In genomic region chr15:99497527-99498242, GRCm38 (mm10) we compare ENCODE assay signal across 9 mouse cellular contexts. TPM values are rescaled to one million over a fixed set of nuclear protein-coding genes. Genes with fewer than 3 reads are reported as not detected.
DNase-seq lines count a peak whose midpoint lies in the region; ATAC-seq lines count a peak whose summit lies in the region.
"Had no signal": no experiment of that assay in that cellular context is flagged by ENCODE, and none has a peak within 500 bp of the region (broad histone marks: within the 10 kb centered on the region; RNA-seq: fewer than 3 reads in every experiment).

No protein-coding gene starts in this region.

- no peak overlapping the region for H3K4me3 ChIP-seq in kidney, embryonic 15.5 days (replicated peaks)
- H3K4me3 ChIP-seq: limb, embryonic 12.5 days had no signal

- DNase-seq in ovary, postnatal 36 days (ENCODE audit: low spot score) = peak; percentile 49
- no peak for DNase-seq in ovary, postnatal 10 days (ENCODE audit: low spot score)
- DNase-seq in cerebellum, adult 18-20 months = peak; percentile 70 to 76
- peak; percentile 28 for DNase-seq in gastrocnemius, postnatal 14 days
- DNase-seq in lung, adult 18-20 months = peak; percentile 89 to 92
- DNase-seq in skeletal muscle tissue, adult 2 months (ENCODE audit: low read depth, low spot score) = peak; percentile 60
- no peak for DNase-seq in embryo, embryonic 9.5 days (ENCODE audit: extremely low spot score)

- no peak for ATAC-seq in kidney, embryonic 15.5 days (replicated peaks; ENCODE audit: low FRiP score)

- H3K27me3 ChIP-seq in kidney, embryonic 15.5 days = 0 out of 2 replicates have a peak, but pooled peaks cover 3% of the 10 kb centered on the region

- intact Hi-C loops in gastrocnemius, postnatal 14 days (cut with DNase I; ENCODE audit: low total_unique reads) = no loop called here

- H3K27ac ChIP-seq in kidney, embryonic 15.5 days = peak overlapping the region; percentile 84
- H3K27ac ChIP-seq: limb, embryonic 12.5 days had no signal

- H3K4me1 ChIP-seq in kidney, embryonic 15.5 days = peaks cover 59% of the 10 kb centered on the region

- H3K9me3 ChIP-seq in kidney, embryonic 15.5 days (replicated peaks) = no peaks in the 10 kb centered on the region
- H3K9me3 ChIP-seq: limb, embryonic 12.5 days had no signal

- 39% methylated on average over 12 of the region's 12 CpGs for WGBS in kidney, embryonic 15.5 days

- no peak overlapping the region; the same call in 1 of the 2 replicates for H3K4me2 ChIP-seq in kidney, embryonic 15.5 days
- H3K4me2 ChIP-seq: limb, embryonic 12.5 days had no signal

- H3K36me3 ChIP-seq in kidney, embryonic 15.5 days = no peaks in the 10 kb centered on the region
- H3K36me3 ChIP-seq: limb, embryonic 12.5 days had no signal

- H3K9ac ChIP-seq in kidney, embryonic 15.5 days = no peak overlapping the region
- H3K9ac ChIP-seq: limb, embryonic 12.5 days had no signal

RNA-seq across cellular contexts. Expression of gene Bcdin3d, which starts 23.2 kb away (rescaled TPM):
- total RNA-seq in gastrocnemius, postnatal 14 days (2021) = 1 to 10 TPM; 3.9 to 5.0 TPM
- 15.6 and 17.3 TPM in 2 replicates for polyA plus RNA-seq in kidney, embryonic 15.5 days (2015; fragmentation: Nextera tagmentation; extraction: Ambion mirVana)

RNA-seq across cellular contexts. Expression of gene Faim2, which starts 30.3 kb away (rescaled TPM):
- under 1 TPM; 0.14 to 0.16 TPM for total RNA-seq in gastrocnemius, postnatal 14 days (2021)
- 0.30 and 1.1 TPM in 2 replicates for polyA plus RNA-seq in kidney, embryonic 15.5 days (2015; fragmentation: Nextera tagmentation; extraction: Ambion mirVana)

RNA-seq across cellular contexts. Expression of gene Nckap5l, which starts 40.1 kb away (rescaled TPM):
- 1 to 10 TPM; 8.5 to 10.0 TPM for total RNA-seq in gastrocnemius, postnatal 14 days (2021)
- polyA plus RNA-seq in kidney, embryonic 15.5 days (2015; fragmentation: Nextera tagmentation; extraction: Ambion mirVana) = 9.5 and 11.1 TPM in 2 replicates

Comparison
In these comparisons a context has a peak if more than half of its experiments do, and no peak if none do; other contexts are left out.
1. DNase-seq: peak in ovary, postnatal 36 days (single experiment), cerebellum, adult 18-20 months (2 of 2), gastrocnemius, postnatal 14 days (single experiment), lung, adult 18-20 months (2 of 2) and skeletal muscle tissue, adult 2 months (single experiment); none in ovary, postnatal 10 days (single experiment) and embryo, embryonic 9.5 days (single experiment).